Mouse (Mus musculus) layer of hippocampus, adult 8-10 months (tissue): ENCODE results near the gene Vmn2r74. TPM values are rescaled to one million over a fixed set of nuclear protein-coding genes. Genes with fewer than 3 reads are reported as not detected.

Experiments used
- DNase-seq, 2 experiments: peaks; one replicate each; pipeline ENCODE4 v3.0.0; 2022; ENCODE audit warnings: low spot score in 2 of 2
- total RNA-seq, 4 experiments: library from RNA; stranded (reverse); gene quantifications; 2 replicates each; pipeline ENCODE4 v1.2.4; 2022

Gene Vmn2r74
- total RNA-seq, result not detected

DNA sequence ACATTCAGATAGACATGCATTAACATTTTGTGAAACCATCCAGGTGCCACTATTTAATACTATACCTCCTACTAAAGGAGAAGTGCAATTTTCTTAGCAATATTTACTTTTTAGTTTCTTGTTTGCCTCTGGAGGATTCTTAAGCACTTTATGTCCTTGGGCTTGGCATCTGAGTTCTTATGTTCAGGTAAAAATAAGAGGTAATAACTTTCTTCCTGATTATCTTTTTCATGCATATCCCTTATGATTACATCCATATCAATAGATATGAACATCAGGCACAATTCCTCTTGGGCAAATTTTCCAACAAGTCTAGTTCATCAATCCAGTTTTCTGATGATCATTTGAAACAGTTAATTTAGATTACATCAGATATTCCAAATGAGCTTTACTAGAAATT lies at the start of gene Vmn2r74:
Gene Vmn2r74, minus strand, starts transcription at position 101 of the 400 bp plus-strand sequence.
- no peak for DNase-seq

DNA sequence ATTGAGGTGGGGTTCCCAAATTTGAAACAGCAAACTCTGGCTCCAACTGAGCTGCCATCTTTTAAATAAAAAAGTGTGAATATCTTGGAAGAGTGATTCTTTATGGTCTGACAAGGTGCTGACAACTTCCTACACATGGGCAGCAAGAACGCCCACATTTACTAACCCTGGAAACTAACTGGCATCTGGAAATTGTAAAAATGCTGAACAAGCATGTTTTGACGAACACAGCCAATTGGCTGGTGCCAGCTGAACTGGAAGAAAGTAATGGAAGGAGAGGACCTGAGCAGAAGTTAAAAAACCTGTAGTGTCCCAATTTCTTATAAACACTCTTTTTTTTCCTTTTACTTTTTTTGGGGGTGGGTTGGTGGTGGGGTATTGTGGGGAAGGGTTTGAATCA lies 46.1 kb upstream of the Vmn2r74 start:
- no peak for DNase-seq

Other genes with a start within 250 kb of the Vmn2r74 start
- gene Vmn2r72, start 206.5 kb downstream of the Vmn2r74 start, total RNA-seq, result not detected
- not detected for gene Vmn2r73, start 85.4 kb downstream of the Vmn2r74 start, total RNA-seq
- gene Vmn2r75, start 210.1 kb upstream of the Vmn2r74 start, total RNA-seq, result not detected